Mouse (Mus musculus) layer of hippocampus, adult 18-20 months (tissue): ENCODE results near the gene Stard9. TPM values are rescaled to one million over a fixed set of nuclear protein-coding genes. Genes with fewer than 3 reads are reported as not detected.
"Not testable (repeated sequence)": the region's sequence is repeated elsewhere in the genome, so short reads cannot be mapped to it uniquely, and the experiment has no call there.

Source experiments
- DNase-seq, 2 experiments: peaks; one replicate each; pipeline ENCODE4 v3.0.0; 2022; ENCODE audit warnings: low spot score in 2 of 2
- total RNA-seq, 2 experiments: library from RNA; stranded (reverse); gene quantifications; 2 replicates each; pipeline ENCODE4 v1.2.3; 2021

Gene Stard9
- total RNA-seq, 2 experiments from 2014 or later, result 7.5 to 8.2 TPM

- no peak for DNase-seq
These were observed 24.0 kb downstream of the Stard9 start for GRCm38 (mm10) chr2:120652925-120653284.

- no peak for DNase-seq
These were observed 25.8 kb downstream of the Stard9 start for GRCm38 (mm10) chr2:120654693-120655092.

- no peak for DNase-seq
These were observed 27.0 kb downstream of the Stard9 start for GRCm38 (mm10) chr2:120655905-120656304.

- no peak for DNase-seq
These were observed 27.8 kb downstream of the Stard9 start for GRCm38 (mm10) chr2:120656711-120657110.

GRCm38 (mm10) chr2:120658486-120658885, 29.6 kb downstream of the Stard9 start:
- no peak for DNase-seq

- DNase-seq, result no peak
These were observed 30.4 kb downstream of the Stard9 start for GRCm38 (mm10) chr2:120659318-120659717.

GRCm38 (mm10) chr2:120660486-120661078, 31.7 kb downstream of the Stard9 start:
- no peak for DNase-seq

GRCm38 (mm10) chr2:120662766-120663165, 33.8 kb downstream of the Stard9 start:
- no peak for DNase-seq

GRCm38 (mm10) chr2:120663491-120664154, 34.7 kb downstream of the Stard9 start:
- DNase-seq, result peak in 1 of 2 experiments; percentile 39

GRCm38 (mm10) chr2:120667446-120667845, 38.5 kb downstream of the Stard9 start:
- DNase-seq, result no peak

GRCm38 (mm10) chr2:120670253-120670652, 41.3 kb downstream of the Stard9 start:
- peak in 1 of 2 experiments; percentile 34 for DNase-seq

GRCm38 (mm10) chr2:120681151-120681550, 52.2 kb downstream of the Stard9 start:
- DNase-seq, result not testable (repeated sequence)

GRCm38 (mm10) chr2:120697767-120698166, 68.8 kb downstream of the Stard9 start:
- no peak for DNase-seq

GRCm38 (mm10) chr2:120700379-120700885, 71.5 kb downstream of the Stard9 start:
- no peak for DNase-seq

GRCm38 (mm10) chr2:120702675-120703074, 73.8 kb downstream of the Stard9 start:
- no peak for DNase-seq

GRCm38 (mm10) chr2:120707041-120707440, 78.1 kb downstream of the Stard9 start:
- no peak for DNase-seq

- no peak for DNase-seq
These were observed 81.2 kb downstream of the Stard9 start for GRCm38 (mm10) chr2:120710154-120710553.

GRCm38 (mm10) chr2:120710948-120711347, 82.0 kb downstream of the Stard9 start:
- no peak for DNase-seq

GRCm38 (mm10) chr2:120713441-120713840, 84.5 kb downstream of the Stard9 start:
- no peak for DNase-seq

GRCm38 (mm10) chr2:120718496-120718895, 89.6 kb downstream of the Stard9 start:
- no peak for DNase-seq

GRCm38 (mm10) chr2:120720821-120721220, 91.9 kb downstream of the Stard9 start:
- no peak for DNase-seq

- DNase-seq, result no peak
These were observed 93.0 kb downstream of the Stard9 start for GRCm38 (mm10) chr2:120721911-120722310.

- no peak for DNase-seq
These were observed 93.6 kb downstream of the Stard9 start for GRCm38 (mm10) chr2:120722491-120722890.
